Mouse (Mus musculus): ENCODE results near the gene Zfp949.

DNA sequence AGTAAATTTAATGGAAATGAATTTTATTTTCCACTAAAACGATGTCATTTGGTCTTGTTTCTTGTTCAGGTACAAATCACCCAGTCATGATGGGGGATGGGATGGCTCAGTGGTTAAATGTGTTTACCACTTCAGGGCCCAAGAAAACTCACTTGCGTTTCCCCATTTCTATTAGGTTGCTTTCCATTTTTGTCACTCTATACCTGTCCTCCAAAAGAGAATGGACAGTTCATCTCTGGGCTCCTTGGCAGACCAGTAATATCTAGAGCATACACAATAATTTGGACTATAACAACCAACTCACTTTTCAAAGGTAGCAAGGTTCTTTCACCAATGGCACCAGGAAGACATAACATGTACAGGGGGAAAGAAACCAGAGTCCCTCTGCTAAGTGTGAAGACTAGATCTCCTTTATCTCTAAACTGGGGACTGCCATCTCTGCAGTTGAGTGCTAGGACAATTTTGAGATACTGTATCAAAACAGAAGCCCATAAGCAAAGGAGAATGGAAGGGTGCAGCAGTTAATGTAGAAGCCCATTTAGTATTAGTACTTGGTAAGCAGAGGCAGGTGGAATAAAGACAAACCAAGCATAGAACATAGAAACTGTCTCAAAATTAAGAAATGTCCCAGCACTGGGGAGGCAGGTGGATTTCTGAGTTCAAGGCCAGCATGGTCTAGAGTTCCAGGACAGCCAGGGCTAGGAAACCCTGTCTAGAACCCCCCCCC, 27.5 kb upstream of the Zfp949 start:
- TF ChIP-seq GATA1 (IDR thresholded peaks at IDR 0.05; ENCODE audit: low read length) (no peak), TAL1 (IDR thresholded peaks at IDR 0.05; ENCODE audit: low read length) (no peak)

All from erythroblast, embryonic 14.5 days (primary cell).